Mouse (Mus musculus) MEL (cell line): ENCODE results near the gene Msx3.

ENCODE experiments used
- BHLHE40 ChIP-seq: IDR thresholded peaks from 2 replicates; pipeline ENCODE4 v1.6.1; 2012; ENCODE audit warnings: low read depth, mild to moderate bottlenecking, inconsistent platforms, low read length, improper control_type of control experiment, borderline replicate concordance
- CTCF ChIP-seq, 3 experiments: IDR thresholded peaks in 2 of 3; conservative IDR thresholded peaks in 1 of 3; 2 replicates each; pipeline ENCODE4 v1.5.1; 2011 to 2012; ENCODE audit warnings: low read length in 3 of 3, low read depth in 2 of 3, mild to moderate bottlenecking in 2 of 3, improper control_type of control experiment in 1 of 3, inconsistent platforms in 1 of 3, mixed read lengths in 1 of 3, moderate library complexity in 1 of 3; ENCODE audit not compliant: control insufficient read depth in 1 of 3, insufficient read depth in 1 of 3, poor library complexity in 1 of 3, severe bottlenecking in 1 of 3
- EP300 ChIP-seq, 2 experiments: IDR thresholded peaks; 2 replicates each; pipeline ENCODE4 v1.6.1; 2011; ENCODE audit warnings: improper control_type of control experiment in 2 of 2, low read length in 2 of 2, low read depth in 1 of 2, mild to moderate bottlenecking in 1 of 2
- MEF2A ChIP-seq: IDR thresholded peaks from 2 replicates; pipeline ENCODE4 v1.6.1; 2014; ENCODE audit warnings: low read depth, mild to moderate bottlenecking, inconsistent platforms, low read length, improper control_type of control experiment; ENCODE audit not compliant: poor library complexity, insufficient replicate concordance, severe bottlenecking; ENCODE audit errors: extremely low read depth
- MXI1 ChIP-seq: IDR thresholded peaks from 2 replicates; pipeline ENCODE4 v1.6.1; 2011; ENCODE audit warnings: mild to moderate bottlenecking, low read depth, low read length, improper control_type of control experiment
- MYC ChIP-seq: IDR thresholded peaks from 2 replicates; pipeline ENCODE4 v1.6.1; 2011; ENCODE audit warnings: low read depth, mild to moderate bottlenecking, low read length, improper control_type of control experiment, moderate library complexity
- POLR2A ChIP-seq, 2 experiments: IDR thresholded peaks; 2 replicates each; pipeline ENCODE4 v1.6.1; 2011 to 2012; ENCODE audit warnings: low read length in 2 of 2, mild to moderate bottlenecking in 2 of 2, control low read depth in 1 of 2, improper control_type of control experiment in 1 of 2, low read depth in 1 of 2, moderate library complexity in 1 of 2; ENCODE audit not compliant: control insufficient read depth in 1 of 2, insufficient read depth in 1 of 2, poor library complexity in 1 of 2
- POLR2AphosphoS2 ChIP-seq: IDR thresholded peaks from 2 replicates; pipeline ENCODE4 v1.6.1; 2011; ENCODE audit warnings: low read length, improper control_type of control experiment
- RCOR1 ChIP-seq: IDR thresholded peaks from 2 replicates; pipeline ENCODE4 v1.6.1; 2012; ENCODE audit warnings: low read depth, mild to moderate bottlenecking, inconsistent platforms, low read length, improper control_type of control experiment
- TAL1 ChIP-seq: IDR thresholded peaks from 2 replicates; pipeline ENCODE4 v1.6.1; 2012; ENCODE audit warnings: mild to moderate bottlenecking, inconsistent platforms, low read length, moderate library complexity, mixed read lengths
- TCF12 ChIP-seq: IDR thresholded peaks from 2 replicates; pipeline ENCODE4 v1.6.1; 2014; ENCODE audit warnings: low read depth, mild to moderate bottlenecking, inconsistent platforms, low read length, improper control_type of control experiment, moderate library complexity
- ZC3H11A ChIP-seq: IDR thresholded peaks from 2 replicates; pipeline ENCODE4 v1.6.1; 2012; ENCODE audit warnings: low read depth, mild to moderate bottlenecking, inconsistent platforms, low read length, improper control_type of control experiment
- ZKSCAN1 ChIP-seq: IDR thresholded peaks from 2 replicates; pipeline ENCODE4 v1.6.1; 2012; ENCODE audit warnings: low read depth, mild to moderate bottlenecking, inconsistent platforms, low read length, improper control_type of control experiment, moderate library complexity

GRCm38 (mm10) chr7:140054124-140054523, 5.2 kb upstream of the Msx3 start:
- TF ChIP-seq POLR2A (IDR thresholded peaks at IDR 0.05; ENCODE audit: control insufficient read depth in 1 of 2, insufficient read depth in 1 of 2, low read depth in 1 of 2, low read length in 2 of 2, poor library complexity in 1 of 2) (no peak), CTCF (IDR thresholded peaks at IDR 0.05 in 2 of 3, conservative IDR thresholded peaks at IDR 0.05 in 1 of 3; ENCODE audit: control insufficient read depth in 1 of 3, insufficient read depth in 1 of 3, low read depth in 2 of 3, low read length in 3 of 3, poor library complexity in 1 of 3, severe bottlenecking in 1 of 3) (no peak), MXI1 (no peak), ZC3H11A (no peak), POLR2AphosphoS2 (no peak), MEF2A (no peak), RCOR1 (no peak), ZKSCAN1 (no peak), EP300 (IDR thresholded peaks at IDR 0.05; ENCODE audit: low read depth in 1 of 2, low read length in 2 of 2) (no peak), MYC (no peak), BHLHE40 (no peak), TAL1 (no peak), TCF12 (no peak)
